Mouse (Mus musculus) G1E (cell line): ENCODE results near the gene Ids.

Experiments used
- CTCF ChIP-seq: IDR thresholded peaks from 2 replicates; pipeline ENCODE4 v1.5.1; 2012; ENCODE audit warnings: low read depth, low read length, inconsistent platforms, mixed read lengths
- GATA1 ChIP-seq: IDR thresholded peaks from 2 replicates; pipeline ENCODE4 v1.6.1; 2012; ENCODE audit warnings: borderline replicate concordance, low read length, inconsistent platforms, mixed read lengths
- GATA2 ChIP-seq: IDR thresholded peaks from 2 replicates; pipeline ENCODE4 v1.6.1; 2012; ENCODE audit warnings: low read depth, low read length, inconsistent platforms, borderline replicate concordance
- POLR2AphosphoS5 ChIP-seq: IDR thresholded peaks from 2 replicates; pipeline ENCODE4 v1.6.1; 2012; ENCODE audit warnings: low read depth, low read length, inconsistent platforms; ENCODE audit not compliant: insufficient replicate concordance
- TAL1 ChIP-seq: conservative IDR thresholded peaks from 2 replicates; pipeline ENCODE4 v1.6.1; 2012; ENCODE audit warnings: low read depth, low read length, inconsistent platforms, mixed read lengths

DNA sequence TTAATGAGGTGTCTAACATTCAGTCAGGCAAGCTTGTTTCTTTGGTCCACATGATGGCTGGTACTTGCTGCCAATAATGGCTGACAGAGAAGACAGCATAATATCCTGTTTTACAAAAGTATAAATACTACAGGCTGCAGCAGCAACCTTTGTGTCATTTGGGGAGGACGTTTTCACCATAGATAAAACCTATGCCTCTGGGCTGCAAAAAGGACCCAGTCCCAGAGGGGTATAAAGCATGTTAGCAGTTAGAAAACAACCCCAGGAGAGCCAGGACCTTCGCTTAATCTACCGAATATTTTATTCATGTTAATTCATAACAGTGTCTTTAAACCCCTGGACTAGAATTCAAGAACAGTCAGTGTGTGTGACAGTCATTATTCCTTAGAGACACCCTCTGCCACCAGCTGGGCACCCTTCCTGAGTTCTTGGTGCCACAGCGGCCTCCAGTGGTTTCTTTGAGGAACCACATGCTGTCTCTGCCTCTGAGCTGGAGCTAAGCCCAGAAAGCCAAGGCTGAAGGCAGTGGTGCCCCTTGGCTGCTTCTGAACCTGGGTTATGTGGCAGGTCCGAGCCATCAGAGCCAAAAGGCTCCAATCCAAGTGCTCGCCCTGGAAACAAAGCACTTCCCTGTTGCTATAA is 34.6 kb downstream of the Ids start:
- TF ChIP-seq CTCF, result 0 out of 2 replicates have a peak, but pooled peaks have one; percentile 7
- TF ChIP-seq GATA1, result no peak
- TF ChIP-seq POLR2AphosphoS5, result no peak
- no peak for TF ChIP-seq GATA2
- TF ChIP-seq TAL1, result no peak
